Mouse (Mus musculus) adrenal gland (tissue): ENCODE measurements around the gene Cpn2.

Source experiments
- intact Hi-C: fragments of 180-260 bp; cut with DNase I; formaldehyde crosslinking; loops from one replicate; pipeline ENCODE4 v1.15.1; 2025

Gene Cpn2

GRCm38 (mm10) chr16:30241623-30242022 lies 25.7 kb downstream of the Cpn2 start:
- intact Hi-C loops = no loop called here

GRCm38 (mm10) chr16:30238791-30239190 lies 28.5 kb downstream of the Cpn2 start:
- intact Hi-C loops = loop anchor here (5.0 kb wide), 2 partner anchors 171 to 606 kb away; no protein-coding TSS in a partner anchor

GRCm38 (mm10) chr16:30236091-30236699 lies 31.1 kb downstream of the Cpn2 start:
- intact Hi-C loops = loop anchor here (1.0 to 5.0 kb wide), 4 partner anchors 47 to 604 kb away; no protein-coding TSS in a partner anchor

GRCm38 (mm10) chr16:30235577-30235976 lies 31.7 kb downstream of the Cpn2 start:
- intact Hi-C loops = loop anchor here (5.0 kb wide), 2 partner anchors 168 to 603 kb away; no protein-coding TSS in a partner anchor

- intact Hi-C loops = loop anchor here (5.0 kb wide), 2 partner anchors 168 to 603 kb away; no protein-coding TSS in a partner anchor
Observed at GRCm38 (mm10) chr16:30234636-30235546, 32.4 kb downstream of the Cpn2 start.

GRCm38 (mm10) chr16:30234077-30234476 lies 33.2 kb downstream of the Cpn2 start:
- intact Hi-C loops = no loop called here

GRCm38 (mm10) chr16:30231882-30232604 lies 35.3 kb downstream of the Cpn2 start:
- intact Hi-C loops = no loop called here

- intact Hi-C loops = no loop called here
Observed at GRCm38 (mm10) chr16:30227352-30227751, 39.9 kb downstream of the Cpn2 start.

- intact Hi-C loops = no loop called here
Observed at GRCm38 (mm10) chr16:30221161-30221782, 46.0 kb downstream of the Cpn2 start.

- intact Hi-C loops = no loop called here
Observed at GRCm38 (mm10) chr16:30215811-30216210, 51.5 kb downstream of the Cpn2 start.

GRCm38 (mm10) chr16:30213644-30214043 lies 53.7 kb downstream of the Cpn2 start:
- intact Hi-C loops = no loop called here

- intact Hi-C loops = no loop called here
Observed at GRCm38 (mm10) chr16:30212035-30212434, 55.3 kb downstream of the Cpn2 start.

GRCm38 (mm10) chr16:30209264-30209663 lies 58.0 kb downstream of the Cpn2 start:
- intact Hi-C loops = no loop called here

- intact Hi-C loops = no loop called here
Observed at GRCm38 (mm10) chr16:30207991-30208390, 59.3 kb downstream of the Cpn2 start.

- intact Hi-C loops = no loop called here
Observed at GRCm38 (mm10) chr16:30207111-30207828, 60.0 kb downstream of the Cpn2 start.
